Mouse (Mus musculus): Measurements from ENCODE around the gene Wdr46.

DNA sequence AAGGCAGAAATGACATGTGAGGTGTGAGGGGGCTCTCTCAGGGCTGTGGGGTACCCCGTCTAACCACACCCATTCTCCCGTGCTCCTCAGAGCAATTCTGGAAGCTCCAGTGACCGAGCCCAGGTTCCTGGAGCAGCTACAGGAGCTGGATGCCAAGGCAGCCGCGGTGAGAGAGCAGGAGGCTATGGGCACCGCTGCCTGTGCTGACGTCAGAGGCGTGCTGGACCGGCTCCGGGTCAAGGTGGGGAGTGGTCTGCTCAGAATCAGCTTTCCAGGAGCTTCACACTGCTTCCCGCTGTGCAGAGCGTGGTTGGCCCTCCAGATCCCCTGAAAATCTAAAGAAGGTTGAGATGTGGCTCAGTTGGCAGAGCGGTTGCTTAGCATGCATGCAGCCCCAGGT is 18.7 kb downstream of the Wdr46 start:
- TF ChIP-seq CTCF (IDR thresholded peaks at IDR 0.05) (no peak), EP300 (IDR thresholded peaks at IDR 0.05) (no peak)

Data from lung, postnatal 0 days (tissue).